ENCODE assay signal across 19 mouse cellular contexts in the genomic region with DNA sequence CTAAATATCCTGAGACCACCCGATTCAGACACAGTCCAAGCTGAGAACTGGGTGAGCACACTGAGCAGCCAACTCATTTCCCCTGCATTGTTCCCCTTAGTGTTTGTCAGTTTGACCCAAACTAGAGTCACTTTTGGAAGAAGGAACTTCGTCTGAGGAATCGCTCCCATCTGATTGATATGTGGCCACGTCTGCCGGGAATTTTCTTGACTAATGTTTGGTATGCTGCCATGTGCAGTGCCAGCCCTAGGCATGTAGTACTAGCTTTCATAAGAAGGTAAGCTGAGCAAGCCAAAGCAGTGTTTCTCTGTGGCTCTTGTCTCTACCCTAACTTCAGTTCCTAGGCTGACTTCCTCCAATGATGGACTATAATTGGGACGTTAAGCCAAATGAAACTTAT.
"Had no signal": no experiment of that assay in that cellular context is flagged by ENCODE, and none has a peak within 500 bp of the region (broad histone marks: within the 10 kb centered on the region; RNA-seq: fewer than 3 reads in every experiment).

No protein-coding gene starts in this region.

- H3K4me1 ChIP-seq: midbrain, embryonic 13.5 days; midbrain, embryonic 15.5 days; neural tube, embryonic 13.5 days; neural tube, embryonic 15.5 days had no signal

- H3K27ac ChIP-seq: lung, embryonic 15.5 days; macrophage; midbrain, embryonic 13.5 days; midbrain, embryonic 15.5 days; neural tube, embryonic 13.5 days; neural tube, embryonic 15.5 days had no signal

- DNase-seq: liver, postnatal 0 days; lung, adult 2 months; lung, postnatal 14 days; lung, postnatal 36 days; retina, postnatal 1 day; right cerebral cortex, adult 18-20 months; right cerebral cortex, postnatal 25 days; right cerebral cortex, postnatal 4 days; spleen, adult 18-20 months; thymus, adult 2 months; thymus, postnatal 25 days; thymus, postnatal 4 days had no signal

- H3K4me3 ChIP-seq: lung, embryonic 15.5 days; megakaryocyte, embryonic 14.5 days; midbrain, embryonic 13.5 days; midbrain, embryonic 15.5 days; neural tube, embryonic 13.5 days; neural tube, embryonic 15.5 days had no signal
